Mouse (Mus musculus): ENCODE data around the gene Mip. TPM values are rescaled to one million over a fixed set of nuclear protein-coding genes. Genes with fewer than 3 reads are reported as not detected.

Mip gene
- total and polyA plus RNA-seq, 3 experiments: not detected

GRCm38 (mm10) chr10:128194551-128195461 is 30.8 kb upstream of the Mip start:
- Histone ChIP-seq H3K9ac (ENCODE audit: insufficient read depth, low read depth) (0 out of 2 replicates have a peak overlapping the region, but pooled peaks have one; percentile 1), H3K79me2 (replicated peaks; ENCODE audit: control insufficient read depth, extremely low read depth, insufficient read depth, poor library complexity, severe bottlenecking) (no peaks in the 10 kb centered on the region), H3K4me3 (replicated peaks in 1 of 3; ENCODE audit: low read depth in 2 of 3, low read length in 2 of 3, poor library complexity in 1 of 3) (peak overlapping the region; percentile 34 to 64 (median 59)), H3K4me1 (ENCODE audit: control insufficient read depth in 1 of 2, insufficient read depth in 2 of 2) (peaks cover 7 to 13% of the 10 kb centered on the region in 2 experiments; a peak in 3 of 4 replicates), H3K27me3 (replicated peaks) (peaks cover 15% of the 10 kb centered on the region), H3K9me3 (replicated peaks; ENCODE audit: low read length) (no peaks in the 10 kb centered on the region), H3K27ac (ENCODE audit: insufficient read depth, low read depth) (no peak overlapping the region), H3K36me3 (replicated peaks in 1 of 2; ENCODE audit: control insufficient read depth in 1 of 2, insufficient read depth in 1 of 2, low read length in 1 of 2) (no peaks in the 10 kb centered on the region), H3K4me2 (ENCODE audit: insufficient read depth, low read depth, poor library complexity, severe bottlenecking) (peak overlapping the region; percentile 49)
- in situ Hi-C loops (cut with MboI; ENCODE audit: low pct_ligation_motif_present, low pct_unique_long_range_greater_than_20kb, low sequenced_read_pairs) (loop anchor here (5.0 to 25.0 kb wide), 2 partner anchors 103 to 258 kb away; partner anchors contain the start of gene Baz2a), dilution Hi-C loops (cut with MboI; ENCODE audit: extremely low pct_ligation_motif_present, extremely low pct_unique_long_range_greater_than_20kb, low sequenced_read_pairs) (no loop called here)
- no peak for DNase-seq (ENCODE audit: extremely low read depth)
- TF ChIP-seq PAX5 (IDR thresholded peaks at IDR 0.05; ENCODE audit: low read length): no peak
- TF ChIP-seq BHLHE40 (IDR thresholded peaks at IDR 0.05; ENCODE audit: low read depth, low read length): peak; percentile 30; the same call in 1 of the 2 replicates
- TF ChIP-seq MXI1 (IDR thresholded peaks at IDR 0.05; ENCODE audit: low read depth, low read length): 0 out of 2 replicates have a peak, but pooled peaks have one; percentile 4
- peak; percentile 50 for TF ChIP-seq NRF1 (IDR thresholded peaks at IDR 0.05; ENCODE audit: low read depth, low read length)

GRCm38 (mm10) chr10:128201856-128202255 is 23.8 kb upstream of the Mip start:
- no peak overlapping the region for H3K27ac ChIP-seq (ENCODE audit: insufficient read depth, low read depth)
- TF ChIP-seq POLR2A (IDR thresholded peaks at IDR 0.05; ENCODE audit: low read depth, low read length) (no peak), GABPA (IDR thresholded peaks at IDR 0.05; ENCODE audit: insufficient replicate concordance, low read depth, low read length) (no peak), POLR2AphosphoS2 (IDR thresholded peaks at IDR 0.05; ENCODE audit: low read depth, low read length) (no peak), JUND (conservative IDR thresholded peaks at IDR 0.05; ENCODE audit: low read depth, low read length) (no peak), ZC3H11A (IDR thresholded peaks at IDR 0.05; ENCODE audit: low read depth, low read length) (no peak), E2F4 (IDR thresholded peaks at IDR 0.05; ENCODE audit: insufficient replicate concordance, low read depth, low read length) (no peak), RAD21 (IDR thresholded peaks at IDR 0.05; ENCODE audit: low read depth, low read length) (no peak), TBP (conservative IDR thresholded peaks at IDR 0.05; ENCODE audit: low read depth, low read length) (no peak), KAT2A (IDR thresholded peaks at IDR 0.05; ENCODE audit: insufficient replicate concordance, low read length) (no peak), JUN (IDR thresholded peaks at IDR 0.05; ENCODE audit: insufficient read depth, low read depth, low read length) (no peak), ZNF384 (IDR thresholded peaks at IDR 0.05; ENCODE audit: low read depth, low read length) (no peak), PAX5 (IDR thresholded peaks at IDR 0.05; ENCODE audit: low read length) (no peak), TCF12 (IDR thresholded peaks at IDR 0.05; ENCODE audit: low read depth, low read length) (no peak), ZKSCAN1 (IDR thresholded peaks at IDR 0.05; ENCODE audit: borderline replicate concordance, low read depth, low read length) (no peak), MEF2A (IDR thresholded peaks at IDR 0.05; ENCODE audit: borderline replicate concordance, low read depth, low read length) (no peak)
- no peak overlapping the region for H3K4me3 ChIP-seq (replicated peaks in 1 of 3; ENCODE audit: low read depth in 2 of 3, low read length in 2 of 3, poor library complexity in 1 of 3)
- no peak overlapping the region for H3K4me2 ChIP-seq (ENCODE audit: insufficient read depth, low read depth, poor library complexity, severe bottlenecking)
- H3K4me1 ChIP-seq (ENCODE audit: control insufficient read depth in 1 of 2, insufficient read depth in 2 of 2): peaks cover 11 to 21% of the 10 kb centered on the region in 2 experiments
- H3K9me3 ChIP-seq (replicated peaks; ENCODE audit: low read length): no peaks in the 10 kb centered on the region
- no peak for DNase-seq (ENCODE audit: extremely low read depth)
- H3K9ac ChIP-seq (ENCODE audit: insufficient read depth, low read depth): no peak overlapping the region
- no peaks in the 10 kb centered on the region for H3K27me3 ChIP-seq (replicated peaks)
- in situ Hi-C loops (cut with MboI; ENCODE audit: low pct_ligation_motif_present, low pct_unique_long_range_greater_than_20kb, low sequenced_read_pairs) (no loop called here), dilution Hi-C loops (cut with MboI; ENCODE audit: extremely low pct_ligation_motif_present, extremely low pct_unique_long_range_greater_than_20kb, low sequenced_read_pairs) (no loop called here)
- H3K36me3 ChIP-seq (replicated peaks in 1 of 2; ENCODE audit: control insufficient read depth in 1 of 2, insufficient read depth in 1 of 2, low read length in 1 of 2): peaks cover 3 to 17% of the 10 kb centered on the region in 2 experiments
- H3K79me2 ChIP-seq (replicated peaks; ENCODE audit: control insufficient read depth, extremely low read depth, insufficient read depth, poor library complexity, severe bottlenecking): no peaks in the 10 kb centered on the region
